ENCODE assay signal across 16 mouse cellular contexts in genomic region chr10:9509764-9510390, GRCm38 (mm10).
DNase-seq lines count a peak whose midpoint lies in the region; ATAC-seq lines count a peak whose summit lies in the region.
"Had no signal": no experiment of that assay in that cellular context is flagged by ENCODE, and none has a peak within 500 bp of the region (broad histone marks: within the 10 kb centered on the region; RNA-seq: fewer than 3 reads in every experiment).

No protein-coding gene starts in this region.

- ATAC-seq in heart, embryonic 11.5 days (replicated peaks; ENCODE audit: insufficient number of reproducible peaks, low FRiP score, low TSS enrichment) = no peak
- ATAC-seq in hindbrain, embryonic 11.5 days (ENCODE audit: low FRiP score) = peak; percentile 80
- peak; percentile 83 for ATAC-seq in midbrain, embryonic 11.5 days (ENCODE audit: low FRiP score)

- intact Hi-C loops in left cerebral cortex, postnatal 10 days (cut with DNase I) = no loop called here

- no peaks in the 10 kb centered on the region for H3K9me3 ChIP-seq in heart, embryonic 11.5 days (replicated peaks; ENCODE audit: control insufficient read depth, low read length)
- no peaks in the 10 kb centered on the region for H3K9me3 ChIP-seq in hindbrain, embryonic 11.5 days (ENCODE audit: control insufficient read depth, low read length)
- no peaks in the 10 kb centered on the region for H3K9me3 ChIP-seq in midbrain, embryonic 11.5 days (ENCODE audit: control insufficient read depth, low read length)

- H3K36me3 ChIP-seq in heart, embryonic 11.5 days (ENCODE audit: control insufficient read depth, insufficient read depth, low read length) = no peaks in the 10 kb centered on the region
- no peaks in the 10 kb centered on the region for H3K36me3 ChIP-seq in hindbrain, embryonic 11.5 days (ENCODE audit: control insufficient read depth, insufficient read depth, low read length)
- no peaks in the 10 kb centered on the region for H3K36me3 ChIP-seq in midbrain, embryonic 11.5 days (ENCODE audit: control insufficient read depth, insufficient read depth, low read length)

- H3K9ac ChIP-seq in heart, embryonic 11.5 days (ENCODE audit: low read depth, low read length) = no peak overlapping the region
- H3K9ac ChIP-seq in hindbrain, embryonic 11.5 days (ENCODE audit: low read depth, low read length) = no peak overlapping the region
- no peak overlapping the region for H3K9ac ChIP-seq in midbrain, embryonic 11.5 days (ENCODE audit: low read length)

- H3K4me3 ChIP-seq in heart, embryonic 11.5 days (ENCODE audit: low read depth, low read length) = no peak overlapping the region
- no peak overlapping the region for H3K4me3 ChIP-seq in hindbrain, embryonic 11.5 days (ENCODE audit: low read depth, low read length)
- H3K4me3 ChIP-seq in midbrain, embryonic 11.5 days (ENCODE audit: low read depth, low read length) = no peak overlapping the region

- DNase-seq in heart, adult 11 months = no peak
- peak; percentile 45 for DNase-seq in hindbrain, embryonic 11.5 days (ENCODE audit: low spot score)
- DNase-seq in midbrain, embryonic 11.5 days (ENCODE audit: low spot score, missing footprints) = no peak
- DNase-seq in retina, embryonic 14.5 days (ENCODE audit: low spot score) = peak; percentile 49
- no peak for DNase-seq in layer of hippocampus, adult 9-11 months
- no peak for DNase-seq in left cerebral cortex, postnatal 10 days (ENCODE audit: extremely low spot score in 1 of 2, low spot score in 2 of 2)
- DNase-seq in layer of hippocampus, postnatal 14 days (ENCODE audit: low spot score in 2 of 2) = no peak
- DNase-seq: adrenal gland, adult 8-10 months; cerebellum, adult 2 months; heart, adult 18-20 months; kidney, adult 18-20 months; kidney, postnatal 10 days; lung, postnatal 10 days; right cerebral cortex, adult 18-20 months; thymus, adult 18-20 months had no signal

- H3K4me1 ChIP-seq in heart, embryonic 11.5 days (ENCODE audit: control insufficient read depth, insufficient read depth, low read length) = no peaks in the 10 kb centered on the region
- no peaks in the 10 kb centered on the region; the same call in 1 of the 2 replicates for H3K4me1 ChIP-seq in hindbrain, embryonic 11.5 days (replicated peaks; ENCODE audit: control insufficient read depth, insufficient read depth, low read length)
- 0 out of 2 replicates have a peak, but pooled peaks cover 5% of the 10 kb centered on the region for H3K4me1 ChIP-seq in midbrain, embryonic 11.5 days (ENCODE audit: control insufficient read depth, insufficient read depth, low read length)

- WGBS in heart, embryonic 11.5 days (ENCODE audit: insufficient replicate concordance) = 42% methylated on average over 12 of the region's 12 CpGs
- WGBS in hindbrain, embryonic 11.5 days = 44% methylated on average over 12 of the region's 12 CpGs
- 45% methylated on average over 12 of the region's 12 CpGs for WGBS in midbrain, embryonic 11.5 days

- no peaks in the 10 kb centered on the region for H3K27me3 ChIP-seq in heart, embryonic 11.5 days (ENCODE audit: control insufficient read depth, insufficient read depth, low read length)
- H3K27me3 ChIP-seq in hindbrain, embryonic 11.5 days (ENCODE audit: control insufficient read depth, insufficient read depth, low read length) = no peaks in the 10 kb centered on the region
- no peaks in the 10 kb centered on the region for H3K27me3 ChIP-seq in midbrain, embryonic 11.5 days (ENCODE audit: control insufficient read depth, insufficient read depth, low read length)

- H3K27ac ChIP-seq in heart, embryonic 11.5 days (ENCODE audit: low read depth, low read length) = no peak overlapping the region
- no peak overlapping the region for H3K27ac ChIP-seq in hindbrain, embryonic 11.5 days (ENCODE audit: low read depth, low read length)
- H3K27ac ChIP-seq in midbrain, embryonic 11.5 days (ENCODE audit: low read depth, low read length) = 0 out of 2 replicates have a peak overlapping the region, but pooled peaks have one; percentile 5

- peak overlapping the region; percentile 1; the same call in 1 of the 2 replicates for H3K4me2 ChIP-seq in heart, embryonic 11.5 days
- no peak overlapping the region for H3K4me2 ChIP-seq in hindbrain, embryonic 11.5 days (replicated peaks; ENCODE audit: low read depth, low read length)
- peak overlapping the region; percentile 4; the same call in 1 of the 2 replicates for H3K4me2 ChIP-seq in midbrain, embryonic 11.5 days

Comparison
In these comparisons a context has a peak if more than half of its experiments do, and no peak if none do; other contexts are left out.
1. DNase-seq: peak in hindbrain, embryonic 11.5 days (single experiment) and retina, embryonic 14.5 days (single experiment); none in heart, adult 11 months (single experiment), midbrain, embryonic 11.5 days (single experiment), layer of hippocampus, adult 9-11 months (single experiment), left cerebral cortex, postnatal 10 days (0 of 2) and layer of hippocampus, postnatal 14 days (0 of 2).